Mouse (Mus musculus) gastrocnemius, adult 18-20 months (tissue): ENCODE measurements at regions not wholly inside any gene's neighbourhood (a gene's known extent, or its start where the extent isn't known, plus 50 kb on each side); places are given as distances from the start of the nearest gene placed in this dataset.

Experiments
- DNase-seq: peaks from one replicate; pipeline ENCODE4 v3.0.0; 2021; ENCODE audit warnings: low spot score

DNA sequence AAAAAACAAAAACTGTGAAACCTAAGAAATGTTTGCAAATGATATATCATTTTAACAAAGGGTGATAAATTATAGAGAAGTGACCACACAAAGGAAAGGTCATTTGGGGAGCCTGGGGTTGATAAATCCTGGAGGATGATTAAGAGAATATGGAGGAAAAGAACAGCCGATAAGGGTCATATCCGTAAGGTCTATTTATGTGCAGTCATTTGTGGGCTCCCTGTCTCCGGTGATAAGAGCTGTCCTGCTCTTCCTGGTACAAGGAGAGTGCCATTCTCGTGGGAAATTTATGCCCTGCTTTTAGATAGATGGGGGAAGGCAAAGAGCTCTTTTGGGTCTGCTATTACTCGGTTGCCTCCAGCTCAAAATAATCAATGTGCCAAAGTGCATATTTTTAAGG is 175.9 kb upstream of the Jarid2 start:
- DNase-seq: no peak

DNA sequence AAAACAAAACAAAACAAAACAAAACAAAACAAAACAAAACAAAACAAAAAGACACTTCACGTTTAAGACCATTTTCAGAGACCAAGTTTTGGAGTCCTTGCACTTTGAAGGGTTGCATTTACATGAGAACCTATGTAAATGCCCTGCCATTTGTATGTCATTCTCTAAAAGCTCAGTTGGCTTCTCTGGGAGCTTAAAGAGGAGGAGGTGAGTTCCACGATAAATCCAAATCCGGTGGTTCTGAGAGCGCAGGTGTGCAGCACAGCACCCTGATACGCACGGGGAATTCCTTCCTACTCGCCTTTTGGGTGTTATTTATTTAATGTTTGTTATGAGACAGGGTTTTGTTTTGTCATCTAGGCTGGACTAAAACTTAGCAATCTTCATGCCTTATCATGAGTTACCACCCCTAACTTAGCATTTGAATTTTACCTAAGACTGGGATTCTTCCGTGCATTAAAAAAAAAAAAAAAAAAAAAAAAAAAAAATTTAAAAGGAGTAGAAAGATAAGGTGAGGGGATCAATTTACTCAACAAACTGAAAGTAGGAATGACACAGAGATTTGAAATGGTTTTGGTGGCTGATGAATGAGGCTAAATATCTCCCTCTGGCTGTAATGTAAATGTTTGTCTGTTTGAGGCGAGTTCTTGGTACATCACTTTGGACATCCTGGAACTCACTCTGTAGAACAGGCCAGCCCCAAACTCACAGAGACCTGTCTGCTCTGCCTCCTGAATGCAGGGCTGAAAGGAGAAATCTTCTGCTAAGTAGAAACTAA is 174.4 kb upstream of the Jarid2 start:
- no peak for DNase-seq

DNA sequence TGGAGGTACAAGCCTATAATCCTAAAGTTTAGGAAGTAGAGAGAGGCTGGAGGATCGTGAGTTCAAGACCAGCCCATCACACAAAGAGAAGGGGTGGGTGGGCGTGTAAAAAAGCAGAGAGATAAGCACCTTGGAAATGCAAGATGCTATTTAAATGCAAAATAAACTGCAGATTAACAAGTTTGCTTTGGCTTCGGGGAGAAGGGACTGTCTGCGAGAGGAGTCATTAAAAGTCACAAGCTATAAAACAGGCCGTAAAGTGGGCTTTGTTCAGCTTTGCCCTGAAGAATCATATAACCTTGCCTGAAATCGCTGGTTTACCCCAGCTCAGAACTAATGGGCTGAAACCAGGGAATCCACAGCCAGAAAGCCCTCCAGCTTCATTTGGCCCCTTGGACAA is 173.3 kb upstream of the Jarid2 start:
- no peak for DNase-seq

DNA sequence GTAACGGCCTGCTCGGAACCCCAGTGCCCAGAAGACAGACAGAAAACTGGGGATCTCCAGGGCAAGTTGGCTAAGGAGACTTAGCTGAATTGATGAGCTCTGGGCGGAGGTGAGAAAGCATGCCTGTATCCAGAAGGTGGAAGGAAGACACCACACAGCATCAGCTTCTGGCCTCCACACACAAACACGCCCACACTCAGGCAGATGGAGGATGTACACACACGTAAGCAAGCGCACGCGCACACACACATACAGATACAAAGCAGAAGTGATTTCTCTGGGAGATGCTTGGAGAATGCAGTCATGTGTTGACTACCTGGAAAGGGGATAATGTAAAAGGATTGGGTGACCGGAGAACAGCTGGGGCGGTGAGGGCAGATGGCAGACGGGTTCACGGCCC is 171.2 kb upstream of the Jarid2 start:
- no peak for DNase-seq

DNA sequence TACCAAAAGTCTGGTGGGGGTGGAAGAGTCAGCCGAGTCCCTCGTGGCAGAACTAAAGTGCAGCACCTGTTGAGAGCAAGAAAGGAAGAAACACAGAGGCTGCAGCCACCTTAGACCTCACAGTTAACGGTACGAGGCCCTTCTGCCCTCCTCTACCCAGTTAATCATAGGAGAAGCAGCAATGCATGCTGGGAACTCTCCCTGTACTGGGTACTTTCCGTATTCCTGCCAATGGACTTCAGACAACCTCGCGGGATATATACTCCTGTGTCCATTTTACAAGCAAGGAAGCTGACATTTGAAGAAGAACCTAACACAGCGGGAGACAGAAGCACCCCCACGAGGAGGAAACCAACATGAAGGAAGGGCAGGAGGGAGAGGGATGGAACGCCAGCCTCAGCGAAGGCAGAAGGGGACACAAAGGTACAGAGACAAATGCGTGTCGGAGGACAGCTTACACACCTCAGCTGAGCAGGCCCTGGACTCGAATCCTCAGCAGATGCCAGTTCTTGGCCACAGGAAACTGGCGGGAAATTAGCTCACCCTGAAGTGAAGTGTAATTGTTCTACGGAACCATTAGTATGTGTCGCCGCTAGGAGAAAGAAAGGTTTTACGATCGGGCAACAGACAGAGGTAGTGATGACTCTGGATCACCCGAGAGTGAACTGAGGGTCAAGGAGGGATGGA is 170.6 kb upstream of the Jarid2 start:
- DNase-seq: no peak

DNA sequence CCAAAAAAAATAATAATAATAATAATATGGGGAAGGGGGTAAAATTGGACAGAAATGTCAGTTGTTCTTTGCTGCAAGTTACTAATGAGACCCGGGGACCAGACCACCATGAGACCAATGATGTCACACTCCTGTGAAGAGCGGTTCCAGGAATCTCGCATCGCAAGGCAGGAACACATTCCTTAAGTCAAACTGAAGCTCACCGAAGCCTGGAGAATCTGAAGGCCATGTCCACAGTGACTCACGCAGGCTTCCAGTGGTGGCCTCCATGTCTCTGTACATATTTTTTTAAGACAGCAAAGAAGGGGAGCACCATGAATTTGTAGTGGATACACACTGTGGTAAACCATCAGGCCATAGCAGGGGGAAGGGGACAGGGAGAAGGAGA is 170.1 kb upstream of the Jarid2 start:
- no peak for DNase-seq

DNA sequence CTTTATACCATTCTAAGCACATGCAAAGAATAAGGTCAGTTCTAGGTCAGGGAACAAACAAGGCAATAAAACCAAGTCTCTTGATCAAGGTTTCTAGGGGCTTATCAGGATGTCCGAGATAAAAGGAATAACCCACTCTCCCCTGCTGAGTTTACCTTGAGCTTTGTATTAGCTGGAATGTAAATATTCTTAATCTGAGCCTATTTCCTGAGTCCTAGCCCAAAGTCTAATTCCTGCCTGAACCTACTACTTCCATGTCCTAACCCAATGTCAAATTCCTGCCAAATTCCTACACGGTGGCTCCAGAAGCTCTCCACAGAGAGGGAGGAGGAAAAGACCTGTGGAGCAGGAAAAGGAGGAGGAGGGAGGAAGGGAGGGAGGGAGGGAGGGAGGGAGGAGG is 169.6 kb upstream of the Jarid2 start:
- DNase-seq: no peak

DNA sequence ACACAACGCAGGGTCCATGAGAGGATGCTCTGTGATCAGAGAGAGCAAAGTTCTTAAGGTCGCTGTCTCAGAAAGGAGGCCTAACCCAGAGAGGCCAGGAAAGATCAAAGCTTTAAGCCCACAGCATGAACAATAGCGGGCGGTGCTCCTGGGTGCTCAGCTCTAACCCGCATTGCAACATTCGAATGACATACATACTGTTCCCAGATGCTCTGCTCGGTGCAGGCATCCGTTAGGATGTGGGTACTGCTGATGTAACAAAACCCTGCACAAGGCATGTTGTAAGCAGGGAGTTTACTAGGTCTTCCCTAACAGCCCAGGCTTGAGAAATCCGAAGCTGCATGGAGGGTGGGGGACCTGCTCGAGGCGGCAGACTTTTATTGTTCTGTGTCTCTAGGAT is 164.6 kb upstream of the Jarid2 start:
- DNase-seq: no peak

DNA sequence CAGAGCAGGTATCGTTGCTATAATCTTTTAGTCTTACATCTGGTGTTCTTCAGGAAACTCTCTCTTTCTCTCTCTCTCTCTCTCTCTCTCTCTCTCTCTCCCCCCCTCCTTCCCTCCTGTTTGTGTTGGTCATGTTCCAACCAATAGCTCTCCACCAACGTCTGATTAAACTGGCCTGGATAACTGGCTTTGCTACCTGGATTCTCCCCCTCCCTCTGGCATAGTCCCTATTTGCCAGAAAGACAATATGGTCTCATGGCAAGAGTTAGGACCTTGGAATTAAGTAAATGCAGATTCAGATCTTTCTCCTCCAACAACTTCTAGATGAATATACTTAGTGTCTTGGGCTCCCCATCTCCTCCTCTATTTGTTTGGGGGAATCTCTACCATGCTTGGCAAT is 161.6 kb upstream of the Jarid2 start:
- no peak for DNase-seq

DNA sequence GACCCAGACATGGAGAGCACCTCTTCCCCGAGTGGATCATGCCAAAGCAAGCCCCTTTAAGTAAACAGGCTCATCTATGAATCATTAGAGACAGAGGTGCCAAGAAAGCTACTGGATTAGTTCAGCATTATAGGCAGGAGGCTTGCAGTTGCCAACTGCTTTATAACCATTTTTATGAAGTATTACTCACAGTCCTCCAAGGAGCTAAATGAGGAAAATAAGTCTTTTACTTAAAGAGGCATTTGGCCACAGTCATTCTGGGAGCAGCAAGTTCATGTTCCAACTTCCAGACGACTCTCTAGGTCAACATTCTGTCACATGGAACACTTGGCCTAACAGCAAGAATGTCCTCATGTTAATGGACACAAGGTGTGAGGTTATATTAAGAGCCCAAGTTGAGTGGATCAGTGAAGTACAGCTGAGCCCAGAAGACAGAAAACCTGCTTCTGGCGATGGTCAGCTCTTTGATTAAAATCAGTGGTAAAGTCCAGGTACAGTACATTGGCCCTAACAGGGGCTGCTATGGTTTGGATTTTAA is 160.0 kb upstream of the Jarid2 start:
- peak; percentile 42 for DNase-seq

DNA sequence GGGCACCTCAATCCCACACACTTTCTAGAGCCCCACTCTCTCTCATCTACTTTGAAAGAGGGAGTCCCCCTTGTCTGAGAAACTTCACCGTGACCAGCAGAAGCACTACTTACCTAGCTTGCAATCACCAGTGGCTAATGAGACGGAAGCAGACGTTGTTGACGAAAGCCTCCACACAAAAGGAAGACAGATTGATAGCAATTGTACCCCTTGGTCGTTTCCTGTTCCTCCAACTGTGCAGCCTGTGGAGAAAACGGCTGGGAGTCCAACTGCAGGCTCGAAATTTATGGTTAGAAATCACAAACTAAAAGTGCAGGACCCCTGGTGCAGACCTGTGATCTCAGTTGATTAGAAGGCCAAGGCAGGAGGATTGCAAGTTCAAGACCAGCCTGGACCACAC is 155.8 kb upstream of the Jarid2 start:
- no peak for DNase-seq

DNA sequence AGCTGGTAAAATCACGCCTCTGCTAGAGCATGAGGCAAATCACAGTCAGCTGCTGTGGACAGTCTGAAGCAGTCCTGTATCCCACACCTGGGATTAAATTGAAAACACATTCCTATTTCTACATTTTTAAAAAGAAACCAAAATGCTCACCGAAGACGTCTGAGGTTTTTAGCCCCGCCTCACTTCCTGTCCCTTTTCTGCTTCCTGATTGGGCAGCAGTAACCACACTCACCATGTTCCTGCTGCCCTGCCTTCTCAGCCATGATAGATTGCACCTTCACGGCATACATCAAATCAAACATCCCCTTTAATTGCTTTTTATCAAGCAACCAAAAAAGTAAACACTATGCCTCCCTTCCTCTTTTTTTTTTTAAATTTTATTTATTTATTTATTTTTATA is 150.1 kb upstream of the Jarid2 start:
- DNase-seq: no peak

DNA sequence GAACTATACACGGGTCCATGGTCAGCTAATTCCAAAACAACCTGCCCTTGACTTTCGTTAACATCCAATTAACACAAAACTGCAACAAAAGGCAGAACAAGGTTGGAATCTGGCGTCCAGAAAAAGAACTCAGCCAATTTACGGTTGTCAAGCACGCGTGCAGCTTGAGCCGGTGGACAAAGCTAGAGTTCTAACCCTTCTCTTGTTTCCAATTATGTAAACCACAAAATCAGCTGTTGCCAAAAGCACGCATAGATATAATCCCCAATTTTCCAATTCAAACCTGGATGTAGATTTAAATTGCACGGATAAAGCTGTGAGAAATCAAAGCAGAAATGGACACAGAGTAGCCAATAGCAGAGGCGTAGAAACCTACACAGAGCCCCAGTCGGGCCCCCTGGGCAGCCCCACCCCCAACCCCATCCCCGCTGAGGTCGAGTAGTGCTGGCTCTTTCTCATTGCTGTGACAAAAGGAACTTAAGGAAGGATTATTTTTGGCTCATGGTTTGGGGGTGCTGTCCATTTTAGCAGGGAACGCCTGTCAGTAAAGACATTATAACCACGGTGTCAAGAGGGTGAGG is 149.0 kb upstream of the Jarid2 start:
- DNase-seq: no peak

DNA sequence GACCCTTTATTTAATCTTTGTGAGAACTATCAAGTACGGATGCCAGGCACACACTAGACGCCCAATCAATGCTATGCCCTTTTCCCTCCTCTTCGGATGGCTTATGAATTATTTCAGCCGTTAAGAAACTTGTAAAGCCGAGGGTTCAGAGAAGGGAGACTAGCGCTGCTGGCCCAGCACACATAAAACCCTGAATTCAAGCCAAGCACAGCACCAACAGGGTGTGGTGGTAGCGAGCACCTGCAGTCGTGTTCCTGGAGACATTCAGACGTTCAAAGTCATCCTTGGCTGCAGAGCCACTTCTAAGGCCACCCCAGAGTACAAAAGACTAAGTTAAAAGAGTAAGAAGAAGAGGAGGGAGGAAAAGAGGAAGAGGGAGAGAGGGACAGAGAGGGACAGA is 148.5 kb upstream of the Jarid2 start:
- no peak for DNase-seq

DNA sequence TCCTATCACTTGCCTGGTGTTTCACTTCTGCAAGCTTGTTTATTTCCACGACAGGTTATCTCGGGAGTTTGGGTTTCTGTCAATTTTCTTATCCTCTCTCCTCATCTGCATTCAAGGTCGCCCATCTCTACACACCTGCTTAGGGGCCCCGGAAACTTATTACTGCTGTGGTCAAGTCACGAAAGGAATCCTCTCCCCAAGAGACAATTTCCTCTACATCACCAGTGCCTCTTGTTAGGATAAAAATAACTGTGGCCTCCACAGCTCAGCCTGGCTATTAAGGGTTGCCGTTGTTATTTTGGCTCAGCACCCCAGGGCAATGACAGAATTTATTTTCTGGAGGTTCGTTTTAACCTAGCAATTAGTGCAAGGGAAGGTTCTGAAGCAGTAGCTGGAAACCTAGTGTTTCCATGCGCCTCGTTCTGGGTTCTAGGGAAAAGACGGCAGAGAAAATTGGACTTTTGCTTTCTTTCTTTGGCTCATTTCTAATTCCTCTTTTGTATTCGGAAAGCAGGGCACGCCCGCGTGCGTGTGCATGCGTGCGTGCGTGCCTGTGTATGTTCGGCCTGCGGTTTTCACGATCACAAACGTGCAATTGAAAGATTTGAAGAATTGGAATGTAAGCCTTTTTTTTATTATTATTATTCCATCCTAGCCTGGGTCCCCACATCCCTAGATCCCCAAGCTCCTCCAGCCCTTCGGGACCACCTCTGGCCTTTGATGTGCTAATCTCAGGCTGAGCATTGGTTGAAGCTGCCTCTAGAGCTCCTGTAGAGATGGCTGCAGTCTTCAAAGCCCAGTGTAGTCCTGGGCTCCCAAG is 147.1 kb upstream of the Jarid2 start:
- no peak for DNase-seq

DNA sequence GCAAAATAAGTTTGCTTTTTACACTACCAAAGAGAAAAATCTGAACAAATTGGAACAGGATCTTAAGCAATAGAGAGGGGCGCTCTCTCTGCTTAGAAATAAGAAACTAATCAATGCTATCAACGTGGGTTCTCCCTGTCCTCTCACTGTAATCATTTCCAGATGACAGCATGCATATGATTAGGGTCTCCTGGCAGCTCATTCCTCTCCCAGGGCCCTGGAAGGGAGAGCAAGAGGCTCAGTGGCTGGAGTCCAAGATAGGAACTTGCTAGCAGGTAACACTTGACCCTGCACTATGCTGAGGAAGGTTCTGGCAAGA is 146.5 kb upstream of the Jarid2 start:
- DNase-seq: no peak

DNA sequence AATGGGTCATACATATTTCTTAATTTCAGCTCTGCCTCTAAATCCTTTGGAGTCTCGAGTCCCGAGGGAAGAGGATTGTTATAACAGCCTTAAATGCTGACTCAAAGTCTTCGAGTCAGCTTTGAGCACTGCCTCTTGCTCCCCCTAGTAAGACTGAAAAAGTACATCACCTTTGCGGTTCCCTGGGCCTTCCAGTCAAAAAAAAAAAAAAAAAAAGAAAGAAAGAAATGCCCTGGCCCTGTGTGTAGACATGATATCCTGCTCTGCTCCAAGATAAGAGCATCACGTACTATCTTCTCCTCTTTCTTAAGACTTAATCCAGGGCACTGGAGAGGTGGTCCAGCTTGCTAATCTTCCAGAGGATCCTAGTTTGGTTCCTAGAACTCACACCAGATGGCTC is 145.7 kb upstream of the Jarid2 start:
- DNase-seq: no peak

DNA sequence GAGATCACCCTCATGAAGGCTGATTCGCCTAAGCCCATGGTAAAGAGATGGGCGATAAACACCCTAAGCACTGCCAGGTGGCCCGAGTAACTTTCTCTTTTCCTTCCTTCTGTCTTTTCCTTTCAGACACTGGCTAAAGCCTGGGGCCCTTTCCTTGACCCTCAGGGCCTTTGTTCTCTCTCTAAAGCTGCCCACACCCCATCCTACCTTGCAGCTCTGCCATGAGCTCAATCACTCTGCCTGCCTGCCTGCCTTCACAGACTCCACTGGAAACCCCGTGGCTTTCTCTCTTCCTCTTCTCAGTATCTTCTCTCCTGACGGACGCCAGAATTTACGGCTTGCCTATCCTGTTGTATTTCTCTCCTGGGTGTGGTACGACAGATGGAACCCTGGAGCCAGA is 145.1 kb upstream of the Jarid2 start:
- no peak for DNase-seq

DNA sequence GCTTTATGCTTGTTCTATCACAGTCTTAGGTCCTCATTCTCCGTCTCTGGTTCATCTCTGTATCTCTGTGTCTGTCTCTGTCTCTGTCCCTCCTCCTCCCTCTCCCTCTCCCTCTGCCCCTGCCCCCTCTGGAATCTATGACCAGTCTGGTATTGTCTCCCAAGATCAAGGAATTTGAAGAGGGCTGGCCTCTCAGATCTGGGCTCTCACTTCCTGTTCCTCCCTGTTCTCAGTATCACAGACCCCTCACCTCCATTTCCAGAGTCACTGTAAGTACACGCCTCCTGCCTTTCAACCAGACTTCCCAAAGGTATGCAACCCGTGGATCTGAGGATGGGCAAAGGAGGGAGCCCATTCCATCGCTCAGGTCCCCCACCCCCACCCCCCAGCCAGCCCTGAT is 144.7 kb upstream of the Jarid2 start:
- no peak for DNase-seq

DNA sequence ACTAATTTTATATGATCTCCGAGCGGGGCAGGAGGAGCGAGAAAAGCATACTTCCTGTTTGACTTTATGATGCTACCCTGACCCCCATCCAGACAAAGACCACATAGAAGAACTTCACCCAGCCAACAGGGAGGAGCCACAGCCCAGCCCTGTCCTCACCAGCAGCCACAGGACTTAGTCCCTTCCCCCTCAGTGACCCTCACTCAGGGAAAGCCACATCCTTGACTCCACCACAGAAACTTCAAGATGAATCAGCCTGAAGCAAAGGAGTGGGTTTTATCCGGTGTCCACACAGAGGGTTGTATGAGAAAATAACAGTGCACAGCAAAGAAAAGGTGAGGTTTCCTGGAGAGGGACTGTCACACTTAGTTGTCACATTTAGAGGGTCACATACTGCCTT is 141.4 kb upstream of the Jarid2 start:
- no peak for DNase-seq

DNA sequence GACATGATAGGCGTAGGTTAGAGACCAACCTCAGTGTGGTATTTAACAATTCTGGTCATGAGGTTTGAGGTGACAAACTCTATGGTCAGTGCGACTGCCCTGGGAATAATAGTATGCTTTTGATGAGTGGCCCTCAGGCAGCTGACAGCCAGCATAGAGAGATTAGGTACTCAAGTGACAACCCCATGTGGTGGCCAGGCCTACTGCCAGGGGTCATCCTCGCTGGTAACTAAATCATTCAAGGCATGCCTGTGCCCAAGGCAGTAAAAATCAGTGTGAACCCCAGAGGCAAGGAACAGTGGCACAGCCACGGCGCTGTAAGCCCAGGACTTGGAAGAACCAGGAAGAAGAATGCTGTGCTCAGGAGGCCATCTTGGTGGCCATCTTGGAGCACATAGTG is 134.6 kb upstream of the Jarid2 start:
- DNase-seq: peak; percentile 75

DNA sequence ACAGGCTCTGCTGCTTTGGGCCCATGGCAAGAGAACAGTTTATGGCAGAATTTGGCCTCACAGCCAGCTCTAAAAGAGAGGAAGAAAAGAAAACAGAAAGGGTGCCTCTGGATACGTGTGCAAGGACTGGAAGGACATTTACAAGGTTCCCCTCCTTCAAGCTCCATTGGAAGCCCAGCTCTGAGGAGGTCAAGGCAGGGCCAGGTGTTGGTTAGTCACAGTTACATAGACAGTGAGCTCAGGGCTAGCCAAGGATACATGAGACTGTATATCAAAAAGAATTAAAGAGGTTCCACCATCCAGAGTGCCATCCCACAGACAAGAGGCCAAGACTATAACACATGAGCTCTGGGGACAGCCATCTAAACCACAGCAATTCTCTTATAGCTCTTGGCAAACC is 131.6 kb upstream of the Jarid2 start:
- no peak for DNase-seq
